Mouse (Mus musculus): Measurements from ENCODE around the gene Romo1.

DNA sequence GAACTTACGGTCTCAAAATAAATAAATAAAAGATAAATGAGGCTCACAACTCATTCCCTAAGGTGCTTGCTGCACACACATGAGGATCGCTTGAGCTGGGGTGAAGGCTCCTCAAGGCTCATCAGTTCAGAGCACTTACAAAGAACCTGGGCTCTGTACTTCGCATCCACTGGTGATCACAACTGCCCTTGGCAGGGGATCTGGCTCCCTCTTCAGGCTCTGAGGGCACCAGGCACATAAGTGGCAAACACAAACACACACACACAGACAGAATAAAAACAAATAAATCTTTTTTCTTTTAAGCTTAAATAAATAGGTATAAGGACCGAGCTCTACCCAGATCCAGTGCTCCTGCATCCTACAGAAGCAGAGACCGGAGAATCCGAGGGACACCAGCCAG lies 8.1 kb upstream of the Romo1 start:
- no peak for TF ChIP-seq CTCF (IDR thresholded peaks at IDR 0.05; ENCODE audit: low read depth, low read length)
- no peak for TF ChIP-seq POLR2AphosphoS5 (IDR thresholded peaks at IDR 0.05; ENCODE audit: insufficient replicate concordance, low read depth, low read length)
